Mouse (Mus musculus) retina, postnatal 1 day (tissue): ENCODE results near the gene Rnf180.
A peak's percentile ranks its signal among the peaks of the same experiment; 100 is the strongest.

Experiments
- DNase-seq: peaks from one replicate; pipeline ENCODE4 v3.0.0-alpha.2; 2012

Rnf180 gene

DNA sequence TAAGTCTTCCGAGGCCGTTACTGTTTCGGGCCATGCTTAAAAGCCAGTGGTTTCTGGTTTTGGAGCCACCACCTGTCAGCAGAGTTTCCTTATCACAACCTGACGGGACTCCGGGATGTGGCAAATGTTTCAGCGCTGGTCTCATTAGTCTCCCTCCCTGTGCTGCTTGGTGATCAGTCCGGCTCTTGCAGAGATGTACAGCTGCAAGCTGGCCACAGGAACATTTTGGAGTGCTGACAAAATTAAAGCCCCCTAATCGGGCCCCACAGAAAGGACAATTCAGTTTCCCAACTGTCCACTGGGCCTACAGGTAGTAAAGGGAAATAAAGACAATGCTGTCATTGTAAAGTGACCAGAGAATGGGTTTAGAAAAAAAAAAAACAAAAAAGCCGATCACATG is 44.4 kb downstream of the Rnf180 start:
- peak; percentile 76 for DNase-seq

DNA sequence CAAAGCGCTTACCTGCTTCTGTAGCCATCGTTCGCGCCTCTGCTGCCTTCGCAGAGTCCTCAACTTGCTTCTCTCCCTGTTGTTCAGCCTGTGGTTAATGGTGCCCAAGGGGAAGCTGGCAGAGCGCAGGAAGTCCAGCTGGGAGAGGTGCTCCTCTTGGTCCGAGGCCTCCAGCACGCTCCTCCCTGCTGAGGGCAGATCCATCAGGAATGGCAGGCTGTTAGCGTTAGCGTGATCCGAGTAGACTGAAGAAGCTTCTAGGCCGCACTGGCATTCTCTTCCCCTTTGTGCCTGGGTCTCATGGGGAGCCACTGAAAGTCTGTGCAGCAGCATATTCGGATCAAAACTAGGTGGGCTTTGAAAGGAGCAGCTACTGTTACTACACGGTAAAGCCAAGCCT is 45.0 kb downstream of the Rnf180 start:
- DNase-seq, result peak; percentile 16

DNA sequence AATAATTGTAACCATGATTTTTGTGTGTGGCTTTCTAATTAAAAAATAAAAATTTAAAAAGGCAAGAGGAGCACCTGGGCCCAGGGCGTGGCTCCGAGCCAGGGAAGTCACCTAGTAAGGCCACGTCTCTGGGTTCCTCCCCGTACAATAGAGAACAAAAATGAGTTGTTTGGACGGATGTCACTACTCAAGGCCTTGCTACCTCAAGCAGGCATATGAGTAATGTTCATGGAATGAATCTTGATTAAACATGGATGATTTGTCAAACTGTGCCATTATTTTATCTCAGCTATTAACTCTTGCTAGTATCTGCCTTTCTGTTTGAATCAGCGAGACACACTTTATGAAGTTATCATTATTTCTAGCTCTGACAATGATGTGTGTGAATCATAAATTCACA is 46.9 kb downstream of the Rnf180 start:
- no peak for DNase-seq

- no peak for DNase-seq
Measured at GRCm38 (mm10) chr13:105240810-105241209, 53.8 kb downstream of the Rnf180 start.

GRCm38 (mm10) chr13:105227126-105227525 is 67.5 kb downstream of the Rnf180 start:
- DNase-seq, result no peak

- DNase-seq, result peak; percentile 21
Measured at GRCm38 (mm10) chr13:105224048-105224447, 70.6 kb downstream of the Rnf180 start.

- peak; percentile 11 for DNase-seq
Measured at GRCm38 (mm10) chr13:105223147-105223546, 71.5 kb downstream of the Rnf180 start.

DNA sequence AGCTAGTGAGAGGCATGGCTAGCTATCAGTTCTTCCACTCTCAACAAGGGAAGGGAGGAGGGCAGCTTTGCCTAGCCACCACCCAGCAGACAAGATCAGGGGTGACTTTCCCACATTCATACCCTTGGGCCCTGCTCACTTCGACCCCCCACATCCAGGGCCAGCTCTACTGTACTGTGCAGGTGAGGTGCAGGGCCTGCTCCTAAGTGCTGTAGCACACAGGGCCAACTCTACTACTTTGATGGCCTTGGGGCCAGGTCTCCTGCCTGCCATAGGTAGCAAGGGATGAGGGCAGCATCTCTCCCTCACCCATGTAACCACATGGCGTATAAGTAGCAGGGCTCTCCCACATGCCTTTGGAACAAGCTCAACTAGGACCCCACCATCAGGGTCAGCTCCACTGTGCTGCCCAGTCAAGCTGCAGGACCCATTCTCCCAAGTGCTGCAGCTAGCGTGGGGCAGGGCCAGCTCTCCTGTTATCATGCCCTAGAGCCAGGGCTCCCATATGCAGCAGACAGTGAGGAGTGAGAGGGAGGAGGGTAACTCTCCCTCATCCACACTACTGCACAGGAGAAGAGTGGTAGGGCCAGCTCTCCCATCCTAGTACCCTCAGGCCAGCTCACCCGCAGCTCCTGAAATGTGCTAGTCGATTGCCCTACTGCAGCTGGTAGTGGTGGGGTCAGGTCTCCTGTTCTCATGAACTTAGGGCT is 72.4 kb downstream of the Rnf180 start:
- no peak for DNase-seq

DNA sequence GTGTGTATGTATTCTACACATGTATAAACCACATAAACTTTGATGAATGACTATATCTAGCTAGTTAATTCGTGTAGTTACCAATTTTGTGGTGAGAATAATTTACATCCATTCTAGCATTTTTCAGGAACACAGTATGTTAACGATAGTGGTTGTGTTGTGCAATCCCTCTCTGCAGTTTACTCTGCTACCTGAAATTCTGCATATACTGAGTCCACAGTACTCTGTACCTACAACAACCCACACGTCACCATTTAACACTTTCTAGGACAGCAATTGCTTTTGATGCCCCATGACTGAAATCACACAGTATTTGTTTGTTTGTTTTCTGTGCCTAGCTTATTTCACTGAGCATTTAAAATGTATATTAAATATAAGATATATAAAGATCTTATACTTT is 83.9 kb downstream of the Rnf180 start:
- no peak for DNase-seq

DNA sequence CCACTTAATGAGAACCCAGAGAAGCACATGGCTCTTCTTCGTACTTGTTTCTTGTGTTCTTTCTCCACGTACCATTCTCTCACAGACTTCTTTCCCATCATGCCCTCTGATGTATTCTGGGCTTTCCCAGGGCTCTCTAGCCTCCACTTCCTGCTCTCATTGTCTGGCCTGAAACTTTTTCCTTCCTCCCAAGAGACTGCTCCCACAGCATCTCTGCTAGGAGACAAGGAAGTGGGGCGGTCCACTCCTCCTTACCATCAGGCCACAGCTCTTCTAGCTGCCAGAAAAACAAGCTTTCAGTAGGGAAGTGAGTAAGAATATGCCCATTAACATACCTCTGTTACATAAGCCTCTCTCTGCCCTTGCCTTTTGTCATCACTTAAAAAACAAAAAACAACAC is 90.8 kb downstream of the Rnf180 start:
- DNase-seq, result no peak

GRCm38 (mm10) chr13:105198658-105199057 is 96.0 kb downstream of the Rnf180 start:
- no peak for DNase-seq

DNA sequence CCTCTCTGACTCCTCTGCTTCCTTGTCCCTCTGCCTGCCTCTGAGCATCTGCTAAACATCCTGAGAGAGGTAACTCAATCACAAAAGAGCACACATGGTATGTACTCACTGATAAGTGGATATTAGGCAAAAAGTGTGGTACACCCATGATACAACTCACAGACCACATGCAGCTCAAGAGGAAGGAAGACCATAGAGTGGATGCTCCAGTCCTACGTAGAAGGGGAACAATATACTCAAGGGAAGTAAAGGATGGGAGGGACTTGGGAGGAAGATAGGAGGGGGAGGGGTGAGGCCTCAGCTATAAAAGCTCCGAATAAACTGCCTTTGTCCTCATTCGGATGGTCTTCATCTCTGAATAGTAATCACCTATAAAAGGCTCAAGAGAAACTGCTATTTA is 96.6 kb downstream of the Rnf180 start:
- no peak for DNase-seq

- DNase-seq, result no peak
Measured at GRCm38 (mm10) chr13:105193583-105193982, 101.0 kb downstream of the Rnf180 start.

- DNase-seq, result no peak
Measured at GRCm38 (mm10) chr13:105188730-105189129, 105.9 kb downstream of the Rnf180 start.

DNA sequence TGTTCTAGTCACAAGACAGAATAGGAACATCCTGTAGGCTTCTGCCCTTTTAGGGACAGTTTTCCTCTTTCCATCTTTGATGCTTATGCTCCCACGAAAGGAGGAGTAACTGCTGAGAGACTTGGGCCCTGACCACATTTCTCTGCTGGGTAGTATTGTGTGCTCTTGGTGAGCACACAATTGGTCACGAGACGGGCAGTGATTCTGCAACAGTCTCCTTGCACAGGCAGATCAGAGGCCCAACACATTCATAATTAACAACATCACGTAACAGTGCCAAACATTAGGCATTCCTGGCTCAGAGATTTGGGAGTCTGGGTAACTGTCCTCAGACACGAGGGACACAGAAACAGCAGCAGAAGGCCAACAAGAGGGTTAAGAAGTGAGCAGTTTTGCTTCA is 113.8 kb downstream of the Rnf180 start:
- DNase-seq, result no peak

- DNase-seq, result no peak
Measured at GRCm38 (mm10) chr13:105165441-105165840, 129.2 kb downstream of the Rnf180 start.

- peak; percentile 38 for DNase-seq
Measured at GRCm38 (mm10) chr13:105153955-105154354, 140.7 kb downstream of the Rnf180 start.

DNA sequence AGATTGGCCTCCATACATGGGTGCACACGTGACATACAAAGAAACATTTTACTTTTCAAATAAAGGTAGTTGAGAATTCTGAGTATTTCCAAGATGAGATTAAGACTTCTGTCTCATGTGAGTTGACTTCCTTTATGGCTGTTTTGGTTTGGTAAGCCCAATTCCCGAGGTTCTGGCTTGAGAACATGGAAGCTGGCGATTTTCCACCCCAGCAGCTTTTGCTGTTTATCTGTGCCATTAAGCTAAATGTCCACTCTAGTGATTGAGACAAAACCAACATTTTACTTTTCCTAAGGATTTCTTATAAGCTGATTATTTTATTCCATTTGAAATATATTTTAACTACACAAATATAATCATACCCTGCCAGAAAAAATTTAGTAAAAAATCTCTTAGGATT is 144.6 kb downstream of the Rnf180 start:
- DNase-seq, result no peak

GRCm38 (mm10) chr13:105147795-105148418 is 146.7 kb downstream of the Rnf180 start:
- DNase-seq, result no peak

GRCm38 (mm10) chr13:105146827-105147226 is 147.8 kb downstream of the Rnf180 start:
- no peak for DNase-seq

GRCm38 (mm10) chr13:105139881-105140280 is 154.7 kb downstream of the Rnf180 start:
- DNase-seq, result no peak

DNA sequence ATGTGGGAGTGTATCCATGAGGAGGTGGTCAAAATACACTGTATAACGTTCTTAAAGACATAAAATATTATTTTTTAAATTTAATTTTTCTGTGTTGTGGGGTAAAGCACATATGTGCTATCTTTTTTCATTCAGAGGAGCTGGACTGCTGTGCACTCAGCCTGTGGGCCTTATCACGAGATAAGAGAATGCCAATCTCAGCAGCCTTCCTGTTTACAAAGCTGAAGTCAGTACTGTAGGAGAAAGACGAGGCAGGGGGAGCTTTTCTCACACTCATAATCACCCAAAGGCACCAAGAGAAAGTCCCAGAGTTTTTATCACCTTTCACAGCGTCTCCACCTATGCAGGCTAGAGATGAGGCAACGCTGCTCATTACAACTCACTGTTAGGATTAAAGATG is 160.2 kb downstream of the Rnf180 start:
- no peak for DNase-seq

- DNase-seq, result no peak
Measured at GRCm38 (mm10) chr13:105132776-105133175, 161.8 kb downstream of the Rnf180 start.

DNA sequence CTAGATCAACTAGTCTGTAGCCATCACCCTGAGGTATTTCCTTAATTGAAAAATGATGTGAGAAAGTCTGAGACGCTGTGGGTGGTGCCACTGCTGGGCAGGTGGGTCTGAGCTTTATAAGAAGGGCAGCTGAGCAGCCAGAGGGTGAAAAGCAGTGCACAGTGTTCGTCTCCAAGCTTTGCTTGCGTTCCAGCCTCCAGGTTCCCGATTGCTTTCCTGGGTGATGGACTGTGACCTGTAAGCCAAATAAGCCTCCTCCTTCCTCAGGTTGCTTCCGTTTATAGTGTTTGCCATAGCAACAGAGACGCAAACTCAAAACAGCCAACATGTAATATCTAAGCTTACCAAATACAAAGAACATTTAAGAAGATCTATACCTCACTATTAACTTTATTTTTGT is 162.2 kb downstream of the Rnf180 start:
- DNase-seq, result no peak

DNA sequence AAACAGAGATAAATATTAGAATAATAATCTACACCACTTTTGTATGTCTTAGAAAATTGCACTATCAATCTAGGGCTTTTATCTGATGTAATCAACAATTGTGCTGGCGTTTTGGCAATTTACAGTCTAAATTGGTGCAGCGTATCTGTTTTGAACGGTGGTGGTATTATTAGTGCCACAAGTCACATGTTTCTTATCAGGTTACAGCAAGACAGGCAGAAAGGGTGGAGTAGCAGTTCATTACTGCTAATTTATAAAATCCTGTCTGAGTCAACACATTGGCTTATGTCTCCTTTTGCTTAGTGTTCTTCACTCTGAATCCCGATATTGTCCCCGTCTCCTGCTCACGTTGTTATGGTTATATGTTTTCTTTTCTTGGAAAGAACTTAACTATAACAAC is 164.5 kb downstream of the Rnf180 start:
- no peak for DNase-seq
